Mouse (Mus musculus): Measurements from ENCODE around the gene Myo3b. TPM values are rescaled to one million over a fixed set of nuclear protein-coding genes. Genes with fewer than 3 reads are reported as not detected.

Gene Myo3b
- total RNA-seq, 2 experiments from 2014 or later = not detected

- no peak for ATAC-seq (replicated peaks; ENCODE audit: low FRiP score, poor library complexity, severe bottlenecking)
Observed at GRCm38 (mm10) chr2:70119265-70119663, 80.3 kb downstream of the Myo3b start.

GRCm38 (mm10) chr2:70126330-70126729 lies 87.4 kb downstream of the Myo3b start:
- ATAC-seq (replicated peaks; ENCODE audit: low FRiP score, poor library complexity, severe bottlenecking) = no peak

GRCm38 (mm10) chr2:70126783-70127182 lies 87.9 kb downstream of the Myo3b start:
- ATAC-seq (replicated peaks; ENCODE audit: low FRiP score, poor library complexity, severe bottlenecking) = no peak; the same call in 1 of the 2 replicates

DNA sequence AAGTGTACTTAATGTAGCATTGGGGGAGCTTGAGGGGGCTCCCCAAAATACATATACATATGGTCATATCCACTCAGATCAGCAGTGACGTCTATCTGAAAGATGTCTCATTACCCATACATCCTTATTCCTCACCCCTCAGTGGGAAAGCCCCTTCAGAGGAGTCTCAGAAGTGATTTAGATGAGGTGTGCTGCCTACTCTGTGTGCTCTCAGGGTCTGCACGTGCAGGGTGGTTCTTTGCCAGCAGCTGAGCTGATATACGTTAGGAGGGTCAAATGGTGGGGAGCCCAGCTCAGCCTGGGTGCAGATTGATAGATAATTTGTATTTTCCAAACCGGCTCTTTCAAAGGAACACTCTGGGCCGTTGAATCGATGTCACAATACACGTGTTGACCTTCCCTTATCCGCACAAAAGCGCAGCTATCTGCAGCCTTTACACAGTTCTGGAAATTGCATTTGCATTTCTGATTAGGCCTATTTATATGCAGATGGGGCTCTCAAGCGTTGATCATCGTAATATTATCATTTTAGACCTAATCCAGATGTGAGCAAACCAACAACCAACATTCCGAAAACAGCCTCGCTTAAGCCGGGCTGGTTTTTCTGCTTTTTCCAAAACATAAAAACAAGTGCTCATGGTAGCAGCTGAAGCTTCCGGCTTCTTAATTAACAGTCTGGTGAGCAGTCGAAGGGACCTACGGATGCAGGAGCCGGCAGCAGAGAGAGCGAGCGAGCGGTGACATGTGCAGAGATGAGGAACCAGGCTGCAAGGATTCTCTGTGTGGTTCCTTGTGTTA lies 88.6 kb downstream of the Myo3b start:
- no peak for ATAC-seq (replicated peaks; ENCODE audit: low FRiP score, poor library complexity, severe bottlenecking)

DNA sequence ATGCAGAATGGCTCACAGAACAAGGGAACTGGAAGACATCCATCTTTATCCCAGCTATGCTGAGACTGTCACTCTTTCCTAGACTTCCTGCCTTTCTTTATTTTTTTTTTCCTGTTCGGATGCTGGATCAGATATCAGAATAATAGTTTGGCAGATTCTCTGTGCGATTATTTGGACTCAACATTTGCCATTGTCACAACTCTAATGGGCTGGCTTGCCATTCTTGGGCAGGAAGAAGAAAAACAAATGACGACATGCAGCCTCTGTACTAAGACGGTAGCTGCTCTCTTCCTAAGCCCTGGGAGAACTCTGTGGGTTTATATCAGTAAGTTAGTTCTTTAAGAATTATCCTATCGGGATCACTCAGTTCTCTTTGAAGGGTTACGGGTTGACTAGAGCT lies 89.7 kb downstream of the Myo3b start:
- no peak for ATAC-seq (replicated peaks; ENCODE audit: low FRiP score, poor library complexity, severe bottlenecking)

DNA sequence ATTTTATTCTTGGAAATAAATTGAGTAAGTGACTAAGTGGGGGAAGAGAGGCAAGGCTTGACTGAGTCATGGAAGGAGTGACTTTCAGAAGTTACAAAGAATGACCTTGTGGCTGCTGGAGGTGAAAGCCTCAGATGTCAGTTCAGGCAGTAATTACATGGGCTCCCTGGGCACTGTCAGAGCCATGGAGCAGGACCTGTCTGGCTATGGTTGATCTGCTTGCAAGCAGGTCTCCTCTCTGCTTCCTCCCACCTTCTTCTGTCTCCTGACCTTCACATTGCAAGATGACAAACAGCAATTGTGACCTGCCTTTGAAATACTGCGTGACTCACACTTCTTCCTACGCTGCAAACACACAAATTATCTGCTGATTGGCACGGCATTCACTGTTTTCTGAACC lies 90.6 kb downstream of the Myo3b start:
- no peak for ATAC-seq (replicated peaks; ENCODE audit: low FRiP score, poor library complexity, severe bottlenecking)

DNA sequence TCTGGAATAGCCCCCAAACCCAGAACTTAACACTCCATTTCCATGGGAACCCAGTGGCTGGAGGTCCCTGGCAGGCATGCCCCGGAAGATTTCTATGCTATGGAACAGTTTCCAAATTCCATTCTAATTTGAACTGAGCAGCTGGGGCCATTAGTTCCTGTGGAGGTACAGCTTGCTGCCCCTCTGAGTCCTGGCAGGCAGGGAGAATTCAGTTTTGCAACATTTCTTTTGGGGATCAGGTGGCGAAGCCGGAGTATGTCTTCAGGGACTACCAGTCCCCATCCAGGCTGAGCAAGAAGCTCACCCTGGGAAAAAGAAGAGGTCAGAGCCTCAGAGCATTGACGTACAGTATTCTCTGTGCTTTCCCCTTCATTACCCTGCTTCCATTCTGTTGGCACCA lies 94.4 kb downstream of the Myo3b start:
- ATAC-seq (replicated peaks; ENCODE audit: low FRiP score, poor library complexity, severe bottlenecking) = no peak

GRCm38 (mm10) chr2:70137226-70137998 lies 98.5 kb downstream of the Myo3b start:
- ATAC-seq (replicated peaks; ENCODE audit: low FRiP score, poor library complexity, severe bottlenecking) = no peak

DNA sequence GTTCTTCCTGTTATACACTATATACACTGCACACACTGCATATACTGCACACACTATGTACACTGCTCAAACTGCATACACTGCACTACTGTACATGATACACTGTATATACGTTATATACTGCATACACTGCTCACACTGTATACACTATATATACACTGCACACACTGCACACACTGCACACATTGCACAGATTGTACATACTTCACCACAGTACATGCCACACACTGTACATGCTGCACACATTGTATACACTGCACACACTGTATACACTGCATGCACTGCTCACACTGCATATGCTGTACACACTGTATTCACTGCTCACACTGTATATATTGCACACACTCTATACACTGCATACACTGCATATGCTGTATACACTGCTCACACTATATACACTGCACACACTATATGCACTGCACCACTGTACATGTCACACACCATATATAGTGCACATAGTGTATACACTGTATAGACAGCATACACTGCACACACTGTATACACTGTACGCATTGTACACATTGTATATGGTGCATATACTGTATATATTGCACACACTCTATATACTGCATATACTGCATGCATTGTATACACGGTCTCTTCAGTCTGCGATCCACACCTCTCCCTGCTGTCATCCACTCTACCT lies 104.7 kb downstream of the Myo3b start:
- ATAC-seq (replicated peaks; ENCODE audit: low FRiP score, poor library complexity, severe bottlenecking) = no peak; the same call in 1 of the 2 replicates

DNA sequence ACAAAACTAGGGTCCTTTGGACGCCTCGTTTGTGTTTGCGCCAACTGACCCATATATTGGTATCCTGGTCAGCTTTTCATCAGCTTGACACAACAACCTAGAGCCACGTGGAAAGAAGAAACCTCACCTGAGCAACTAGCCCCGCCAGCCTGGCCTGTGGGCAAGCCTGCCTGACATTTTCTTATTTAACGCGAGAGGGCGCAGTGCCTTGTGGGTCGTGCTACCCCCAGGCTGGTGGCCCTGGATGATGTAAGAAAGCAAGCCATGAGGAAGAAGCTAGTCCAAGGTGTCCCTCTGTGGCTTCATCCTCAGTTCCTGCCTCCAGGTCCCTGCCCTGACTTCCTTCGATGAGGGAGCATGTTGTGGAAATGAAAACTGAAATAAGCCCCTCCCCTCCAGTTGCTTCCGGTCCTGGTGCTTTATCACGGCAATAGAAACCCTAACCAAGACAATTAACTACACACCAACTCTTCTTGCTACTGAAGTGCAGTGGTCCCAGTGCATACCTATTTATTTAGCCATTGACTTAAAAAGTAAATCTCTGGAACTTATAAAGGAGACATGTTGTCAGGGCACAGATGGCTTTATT lies 108.2 kb downstream of the Myo3b start:
- ATAC-seq (replicated peaks; ENCODE audit: low FRiP score, poor library complexity, severe bottlenecking) = no peak

DNA sequence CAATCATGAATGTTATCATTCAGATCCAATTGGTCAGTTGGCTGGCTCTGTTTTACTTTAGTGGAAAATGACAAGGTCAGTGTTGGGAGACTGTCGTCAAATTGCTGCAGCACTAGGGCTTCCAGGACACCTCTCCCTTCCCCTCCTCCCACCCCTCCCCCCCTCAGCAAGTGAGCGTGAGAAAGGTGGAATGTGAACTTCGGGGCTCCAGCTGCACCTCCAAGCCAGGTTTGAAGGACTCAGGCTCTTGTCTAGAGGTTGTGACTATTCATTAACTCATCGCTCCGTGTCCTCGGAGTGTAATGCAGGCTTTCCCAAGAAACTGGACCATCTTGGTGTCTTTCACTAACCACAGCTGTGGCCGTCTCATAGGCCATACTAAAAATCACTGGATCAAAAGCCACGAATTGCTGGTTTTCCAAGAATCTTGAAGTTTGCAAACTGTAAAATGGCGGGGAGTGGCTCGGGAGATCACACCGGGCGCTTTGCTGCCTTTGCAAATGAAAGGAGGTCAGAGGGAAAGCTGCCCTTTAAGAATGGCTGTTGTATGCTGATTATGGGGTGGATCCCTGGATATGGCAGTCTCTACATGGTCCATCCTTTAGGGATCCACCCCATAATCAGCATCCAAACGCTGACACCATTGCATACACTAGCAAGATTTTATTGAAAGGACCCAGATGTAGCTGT lies 110.0 kb downstream of the Myo3b start:
- ATAC-seq (replicated peaks; ENCODE audit: low FRiP score, poor library complexity, severe bottlenecking) = no peak

DNA sequence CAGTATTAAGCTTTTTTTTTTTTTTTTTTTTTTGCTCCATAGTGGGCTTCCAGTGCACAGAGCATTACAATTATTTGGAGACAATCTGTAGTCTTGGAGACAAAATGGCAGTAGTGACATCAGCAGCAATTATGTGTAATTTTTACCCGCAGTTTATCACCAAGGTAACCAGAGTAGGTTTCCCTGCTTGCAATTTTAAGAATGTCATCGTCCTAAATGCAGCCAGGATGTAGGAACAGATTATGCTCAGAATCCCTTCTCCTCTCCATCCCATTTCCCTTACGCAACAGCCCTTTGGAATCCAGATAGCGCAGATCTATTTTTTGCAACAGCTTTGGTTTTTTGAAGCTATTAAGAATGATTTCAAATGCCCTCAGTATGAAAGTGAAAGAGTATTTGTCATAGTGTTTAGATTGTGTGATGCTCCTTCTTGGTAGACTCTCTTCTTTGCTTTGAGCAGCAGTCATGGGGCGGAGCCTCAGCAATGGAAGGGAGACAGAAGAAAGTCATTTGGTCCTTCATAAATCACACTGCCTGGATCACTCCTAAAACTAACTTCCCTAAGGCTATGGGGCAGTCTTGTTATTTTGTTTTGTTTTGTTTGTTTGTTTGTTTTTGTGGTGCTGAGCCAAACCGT lies 111.6 kb downstream of the Myo3b start:
- ATAC-seq (replicated peaks; ENCODE audit: low FRiP score, poor library complexity, severe bottlenecking) = no peak

DNA sequence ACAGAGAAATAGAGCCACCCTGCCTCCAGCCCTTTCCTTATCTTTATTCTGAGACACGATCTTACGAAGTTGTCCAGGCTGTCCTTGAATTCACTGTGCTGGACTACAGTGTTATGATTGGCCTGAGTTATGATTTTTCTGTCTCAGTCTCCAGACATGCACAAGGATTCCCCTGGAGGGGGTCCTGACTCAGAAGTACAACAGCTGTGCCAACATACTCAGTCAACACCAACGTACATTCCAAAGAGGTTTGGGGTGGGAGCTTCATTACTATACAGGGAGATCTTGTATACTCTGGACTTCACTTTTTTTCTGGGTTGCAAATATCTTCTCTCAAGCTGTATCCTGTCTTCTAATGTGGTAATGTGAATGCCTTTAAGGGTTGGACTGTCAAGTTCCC lies 113.0 kb downstream of the Myo3b start:
- no peak for ATAC-seq (replicated peaks; ENCODE audit: low FRiP score, poor library complexity, severe bottlenecking)

GRCm38 (mm10) chr2:70155226-70155836 lies 116.4 kb downstream of the Myo3b start:
- ATAC-seq (replicated peaks; ENCODE audit: low FRiP score, poor library complexity, severe bottlenecking) = no peak

DNA sequence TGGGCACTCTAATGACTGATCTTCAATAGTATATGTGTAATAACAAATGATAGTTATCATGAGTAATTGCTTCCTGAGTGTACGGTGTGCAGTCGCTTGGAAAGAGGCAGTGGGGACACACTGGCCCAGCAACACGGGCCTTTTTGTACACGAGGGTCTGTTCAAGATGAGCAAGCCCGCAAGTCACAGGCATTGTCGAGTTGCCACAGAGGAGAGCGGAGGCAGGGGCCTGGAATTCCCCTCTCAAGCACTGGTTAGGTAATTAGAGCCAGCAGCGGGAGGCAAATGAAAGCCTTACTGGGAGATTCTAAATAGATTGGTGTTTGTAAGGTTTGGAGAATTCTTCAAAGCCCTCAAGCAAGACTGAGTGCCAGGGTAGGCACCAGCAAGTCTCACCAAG lies 120.6 kb downstream of the Myo3b start:
- no peak for ATAC-seq (replicated peaks; ENCODE audit: low FRiP score, poor library complexity, severe bottlenecking)

GRCm38 (mm10) chr2:70166231-70166630 lies 127.3 kb downstream of the Myo3b start:
- no peak for ATAC-seq (replicated peaks; ENCODE audit: low FRiP score, poor library complexity, severe bottlenecking)

GRCm38 (mm10) chr2:70167944-70168935 lies 129.3 kb downstream of the Myo3b start:
- no peak for ATAC-seq (replicated peaks; ENCODE audit: low FRiP score, poor library complexity, severe bottlenecking)

GRCm38 (mm10) chr2:70170469-70170868 lies 131.5 kb downstream of the Myo3b start:
- no peak for ATAC-seq (replicated peaks; ENCODE audit: low FRiP score, poor library complexity, severe bottlenecking)
